Comparison of ENCODE assay signal across 24 mouse cellular contexts in the genomic region with DNA sequence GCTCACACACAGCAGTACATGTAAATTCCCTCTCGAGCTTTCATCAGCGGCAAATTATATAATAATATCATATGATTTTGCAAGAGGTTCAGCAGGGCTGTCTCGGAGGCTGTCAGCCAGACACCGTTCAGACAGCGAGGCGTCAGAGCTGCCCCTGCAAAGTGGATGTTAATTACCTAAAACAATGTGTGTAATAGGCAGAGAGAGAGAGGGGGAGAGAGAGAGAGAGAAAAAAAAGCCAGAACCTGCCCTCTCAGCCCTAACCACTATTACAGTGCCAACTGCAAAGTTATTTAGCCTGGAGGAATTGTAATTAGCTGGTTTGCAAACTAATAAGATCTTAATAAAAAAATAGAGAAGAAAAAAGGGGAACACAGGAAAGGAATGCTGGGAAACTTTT.
DNase-seq lines count a peak whose midpoint lies in the region; ATAC-seq lines count a peak whose summit lies in the region.
"Had no signal": no experiment of that assay in that cellular context is flagged by ENCODE, and none has a peak within 500 bp of the region (broad histone marks: within the 10 kb centered on the region; RNA-seq: fewer than 3 reads in every experiment).

No protein-coding gene starts in this region.

- 0 out of 2 replicates have a peak, but pooled peaks cover 2% of the 10 kb centered on the region for H3K27me3 ChIP-seq in hindbrain, embryonic 12.5 days
- no peaks in the 10 kb centered on the region for H3K27me3 ChIP-seq in hindbrain, embryonic 10.5 days (ENCODE audit: insufficient read depth, poor library complexity, severe bottlenecking)
- no peaks in the 10 kb centered on the region for H3K27me3 ChIP-seq in neural tube, embryonic 14.5 days (ENCODE audit: control insufficient read depth, insufficient read depth, low read length)
- no peaks in the 10 kb centered on the region for H3K27me3 ChIP-seq in hindbrain, embryonic 16.5 days (replicated peaks; ENCODE audit: control insufficient read depth, insufficient read depth, low read length)
- H3K27me3 ChIP-seq in kidney, embryonic 16.5 days (ENCODE audit: insufficient read depth, low read length): no peaks in the 10 kb centered on the region
- H3K27me3 ChIP-seq: heart, embryonic 15.5 days; neural tube, embryonic 13.5 days had no signal

- no peak for DNase-seq in hindbrain, embryonic 10.5 days (ENCODE audit: low spot score)
- DNase-seq in neural tube, embryonic 10.5 days (ENCODE audit: extremely low spot score, low spot score): no peak
- DNase-seq in adrenal gland, postnatal 36 days: no peak
- DNase-seq in B cell, adult 2 months: no peak
- DNase-seq: adrenal gland, postnatal 25 days; cerebellum, adult 11-12 months; cerebellum, postnatal 10 days; heart, postnatal 36 days; kidney, adult 2 months; kidney, postnatal 10 days; left cerebral cortex, postnatal 4 days; lung, adult 18-20 months; lung, postnatal 10 days; right cerebral cortex, postnatal 14 days; spleen, adult 18-20 months had no signal

- H3K9me3 ChIP-seq in hindbrain, embryonic 12.5 days (replicated peaks): no peaks in the 10 kb centered on the region
- H3K9me3 ChIP-seq in hindbrain, embryonic 10.5 days: no peaks in the 10 kb centered on the region
- no peaks in the 10 kb centered on the region for H3K9me3 ChIP-seq in neural tube, embryonic 14.5 days (ENCODE audit: control insufficient read depth, low read length)
- no peaks in the 10 kb centered on the region for H3K9me3 ChIP-seq in hindbrain, embryonic 16.5 days (ENCODE audit: control insufficient read depth, low read length)
- H3K9me3 ChIP-seq in kidney, embryonic 16.5 days (ENCODE audit: low read length): no peaks in the 10 kb centered on the region
- H3K9me3 ChIP-seq: heart, embryonic 15.5 days; midbrain, embryonic 12.5 days; neural tube, embryonic 13.5 days had no signal

- ATAC-seq in hindbrain, embryonic 12.5 days (ENCODE audit: low FRiP score): no peak
- ATAC-seq in neural tube, embryonic 14.5 days (ENCODE audit: low read depth): 0 out of 2 replicates have a peak, but pooled peaks have one; percentile 34
- peak; percentile 52; the same call in 1 of the 2 replicates for ATAC-seq in hindbrain, embryonic 16.5 days
- ATAC-seq in kidney, embryonic 16.5 days (ENCODE audit: low FRiP score, low TSS enrichment): no peak
- ATAC-seq: CD4-positive, CD25-positive, alpha-beta regulatory T cell, adult 4 months had no signal

- peaks cover 12% of the 10 kb centered on the region; the same call in 1 of the 2 replicates for H3K4me1 ChIP-seq in hindbrain, embryonic 12.5 days
- H3K4me1 ChIP-seq in hindbrain, embryonic 10.5 days (replicated peaks): peaks cover 18% of the 10 kb centered on the region
- no peaks in the 10 kb centered on the region for H3K4me1 ChIP-seq in neural tube, embryonic 14.5 days (ENCODE audit: control insufficient read depth, insufficient read depth, low read length)
- H3K4me1 ChIP-seq in hindbrain, embryonic 16.5 days (ENCODE audit: control insufficient read depth, insufficient read depth, low read depth, low read length): no peaks in the 10 kb centered on the region; the same call in 1 of the 2 replicates
- no peaks in the 10 kb centered on the region for H3K4me1 ChIP-seq in kidney, embryonic 16.5 days (ENCODE audit: insufficient read depth, low read length)

- no peak overlapping the region for H3K27ac ChIP-seq in hindbrain, embryonic 12.5 days
- no peak overlapping the region for H3K27ac ChIP-seq in hindbrain, embryonic 10.5 days
- H3K27ac ChIP-seq in neural tube, embryonic 14.5 days (ENCODE audit: low read depth, low read length): no peak overlapping the region
- H3K27ac ChIP-seq in hindbrain, embryonic 16.5 days (ENCODE audit: low read depth, low read length): no peak overlapping the region
- no peak overlapping the region for H3K27ac ChIP-seq in kidney, embryonic 16.5 days (ENCODE audit: low read length)
- H3K27ac ChIP-seq: heart, embryonic 15.5 days; left cerebral cortex, adult 2 months; midbrain, embryonic 12.5 days; neural tube, embryonic 13.5 days had no signal

- H3K9ac ChIP-seq in hindbrain, embryonic 12.5 days: 0 out of 2 replicates have a peak overlapping the region, but pooled peaks have one; percentile 19
- H3K9ac ChIP-seq in neural tube, embryonic 14.5 days (replicated peaks; ENCODE audit: low read depth, low read length): no peak overlapping the region
- H3K9ac ChIP-seq in hindbrain, embryonic 16.5 days (ENCODE audit: low read depth, low read length): no peak overlapping the region
- H3K9ac ChIP-seq in kidney, embryonic 16.5 days (replicated peaks; ENCODE audit: low read length): no peak overlapping the region
- H3K9ac ChIP-seq: heart, embryonic 15.5 days; midbrain, embryonic 12.5 days; neural tube, embryonic 13.5 days had no signal

- 59% methylated on average over 6 of the region's 6 CpGs for WGBS in hindbrain, embryonic 12.5 days
- 71% methylated on average over 6 of the region's 6 CpGs for WGBS in hindbrain, embryonic 10.5 days
- 36% methylated on average over 6 of the region's 6 CpGs for WGBS in neural tube, embryonic 14.5 days
- WGBS in hindbrain, embryonic 16.5 days: 32% methylated on average over 6 of the region's 6 CpGs
- 36% methylated on average over 6 of the region's 6 CpGs for WGBS in kidney, embryonic 16.5 days

- H3K4me2 ChIP-seq in hindbrain, embryonic 12.5 days (replicated peaks): no peak overlapping the region
- no peak overlapping the region for H3K4me2 ChIP-seq in neural tube, embryonic 14.5 days (ENCODE audit: low read depth, low read length)
- H3K4me2 ChIP-seq in hindbrain, embryonic 16.5 days (ENCODE audit: low read length): no peak overlapping the region
- H3K4me2 ChIP-seq in kidney, embryonic 16.5 days (replicated peaks; ENCODE audit: low read depth, low read length): no peak overlapping the region
- H3K4me2 ChIP-seq: heart, embryonic 15.5 days; midbrain, embryonic 12.5 days; neural tube, embryonic 13.5 days had no signal

- H3K36me3 ChIP-seq in hindbrain, embryonic 12.5 days: no peaks in the 10 kb centered on the region
- no peaks in the 10 kb centered on the region for H3K36me3 ChIP-seq in hindbrain, embryonic 10.5 days
- no peaks in the 10 kb centered on the region for H3K36me3 ChIP-seq in neural tube, embryonic 14.5 days (ENCODE audit: control insufficient read depth, insufficient read depth, low read length)
- H3K36me3 ChIP-seq in hindbrain, embryonic 16.5 days (ENCODE audit: control insufficient read depth, insufficient read depth, low read length): no peaks in the 10 kb centered on the region
- H3K36me3 ChIP-seq in kidney, embryonic 16.5 days (ENCODE audit: insufficient read depth, low read length): no peaks in the 10 kb centered on the region
- H3K36me3 ChIP-seq: heart, embryonic 15.5 days; midbrain, embryonic 12.5 days; neural tube, embryonic 13.5 days had no signal

- no peak overlapping the region for H3K4me3 ChIP-seq in hindbrain, embryonic 12.5 days
- no peak overlapping the region for H3K4me3 ChIP-seq in hindbrain, embryonic 10.5 days
- H3K4me3 ChIP-seq in neural tube, embryonic 14.5 days (ENCODE audit: low read depth, low read length): no peak overlapping the region
- no peak overlapping the region for H3K4me3 ChIP-seq in hindbrain, embryonic 16.5 days (ENCODE audit: low read length)
- H3K4me3 ChIP-seq in kidney, embryonic 16.5 days (ENCODE audit: low read length): no peak overlapping the region
- H3K4me3 ChIP-seq: heart, embryonic 15.5 days; left cerebral cortex, adult 2 months; midbrain, embryonic 12.5 days; neural tube, embryonic 13.5 days had no signal

Comparison
In these comparisons a context has a peak if more than half of its experiments do, and no peak if none do; other contexts are left out.
1. ATAC-seq: peak in neural tube, embryonic 14.5 days (single experiment) and hindbrain, embryonic 16.5 days (single experiment); none in hindbrain, embryonic 12.5 days (single experiment) and kidney, embryonic 16.5 days (single experiment).